Mouse (Mus musculus) urinary bladder, postnatal 4 days (tissue): ENCODE data around the gene Map1s.

Source experiments
- DNase-seq, 2 experiments: peaks; one replicate each; pipeline ENCODE4 v3.0.0; 2021 to 2022; ENCODE audit warnings: low spot score in 2 of 2

Map1s gene

DNA sequence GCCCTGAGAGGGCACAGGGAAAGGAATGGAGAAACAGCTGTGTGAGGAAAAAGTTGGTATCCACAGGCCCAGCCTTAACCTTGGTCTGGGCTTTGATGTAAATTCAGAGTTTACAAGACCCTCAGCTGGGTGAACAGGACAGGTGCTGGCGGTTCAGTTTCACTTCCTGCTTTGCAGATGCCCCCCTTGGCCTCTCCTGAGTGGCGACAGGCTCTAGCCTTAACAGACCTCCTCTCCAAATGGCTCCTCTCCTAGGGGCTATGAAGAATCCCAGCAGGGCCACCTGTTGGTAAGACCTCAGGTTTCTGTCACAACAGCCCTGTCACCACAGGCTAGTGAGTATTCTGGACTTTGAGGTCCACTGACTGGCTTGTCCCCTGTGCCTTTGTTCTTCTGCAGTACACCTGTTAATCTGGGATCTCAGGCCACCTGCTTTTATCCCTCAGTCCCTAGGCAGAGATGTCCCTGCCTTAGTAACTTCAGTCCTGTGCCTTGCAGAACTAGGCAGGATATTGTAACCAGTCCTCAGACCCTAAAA, 7.0 kb upstream of the Map1s start:
- DNase-seq: no peak

DNA sequence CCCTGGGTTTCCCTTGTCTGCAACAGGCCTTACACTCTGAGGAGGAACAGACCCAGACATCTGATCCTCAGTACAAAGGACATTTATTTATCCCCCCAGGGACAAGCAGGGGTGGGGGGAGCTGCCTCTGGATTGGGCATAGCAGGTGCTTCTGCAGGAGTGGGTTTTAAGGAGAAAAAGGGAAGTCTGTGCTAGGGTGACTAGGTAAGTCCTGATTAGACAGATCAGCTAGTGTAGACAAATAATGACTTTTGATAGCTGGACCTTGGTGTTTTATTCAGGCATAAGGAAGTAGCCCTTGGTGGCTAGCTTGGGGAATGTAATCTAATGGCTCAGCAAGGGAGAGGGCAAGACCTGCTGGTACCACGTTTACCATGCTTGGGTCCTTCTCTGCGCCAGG, 6.5 kb upstream of the Map1s start:
- no peak for DNase-seq

DNA sequence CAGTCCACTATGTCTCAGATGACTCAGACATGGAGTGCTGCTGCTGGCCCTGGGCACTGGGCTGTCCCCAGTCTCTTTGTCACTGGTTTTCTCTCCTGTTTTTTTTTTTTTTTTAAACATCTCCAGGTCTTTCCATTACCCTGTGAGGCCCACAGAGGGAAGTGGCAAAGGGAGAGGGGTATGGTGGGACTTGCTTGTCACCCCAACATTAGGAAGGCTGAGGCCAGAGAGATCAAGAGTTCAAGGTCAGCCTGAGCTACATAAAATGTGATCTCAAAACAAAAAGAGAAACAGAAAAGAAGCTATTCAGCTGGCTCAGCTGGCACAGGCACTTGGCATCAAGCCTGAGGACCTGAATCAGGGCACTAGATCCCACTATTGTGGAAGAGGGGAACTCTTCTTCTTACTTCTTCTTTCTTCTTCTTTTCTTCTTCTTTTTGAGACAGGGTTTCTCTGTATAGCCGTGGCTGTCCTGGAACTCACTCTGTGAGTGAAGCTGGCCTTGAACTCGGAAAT, 4.8 kb upstream of the Map1s start:
- DNase-seq: no peak

DNA sequence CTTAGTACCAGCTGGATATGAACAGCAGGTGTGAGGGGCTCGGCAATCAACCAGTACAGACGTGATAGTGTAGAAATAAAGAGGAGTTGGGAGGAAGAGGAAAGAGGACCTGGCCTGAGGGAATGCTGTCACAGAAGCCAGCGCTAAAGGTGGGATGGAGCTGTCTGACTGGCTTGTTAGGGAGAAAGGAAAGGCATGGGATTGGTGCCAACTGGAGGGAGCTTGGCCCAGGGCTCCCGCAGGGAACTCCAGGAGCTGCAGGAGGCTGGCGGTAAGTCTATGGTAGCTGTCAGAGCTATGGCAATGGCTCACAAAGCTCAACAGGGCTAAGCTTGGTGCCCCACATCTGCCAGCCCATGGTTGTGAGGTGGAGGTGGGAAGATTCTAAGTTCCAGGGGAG, 3.5 kb upstream of the Map1s start:
- DNase-seq: no peak

DNA sequence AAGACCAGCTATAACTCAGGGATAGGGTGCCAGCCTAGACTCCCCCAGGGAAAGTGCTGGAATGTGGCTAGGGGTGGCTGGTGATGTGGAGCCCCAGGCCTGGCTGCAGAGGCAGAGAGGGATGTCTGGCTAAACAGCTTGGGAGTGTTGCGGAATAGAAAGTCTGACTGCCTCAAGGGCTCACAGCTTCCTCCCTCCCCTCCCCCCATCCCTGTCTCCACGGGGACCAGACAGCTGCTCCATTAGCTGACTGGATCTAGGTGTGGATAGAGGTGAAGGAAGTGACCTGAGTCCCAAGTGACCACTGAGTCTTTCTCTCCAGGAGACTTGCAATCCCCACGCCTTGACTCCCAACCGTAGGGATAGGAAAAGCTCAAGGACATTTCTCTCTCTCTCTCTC, 2.6 kb upstream of the Map1s start:
- no peak for DNase-seq

DNA sequence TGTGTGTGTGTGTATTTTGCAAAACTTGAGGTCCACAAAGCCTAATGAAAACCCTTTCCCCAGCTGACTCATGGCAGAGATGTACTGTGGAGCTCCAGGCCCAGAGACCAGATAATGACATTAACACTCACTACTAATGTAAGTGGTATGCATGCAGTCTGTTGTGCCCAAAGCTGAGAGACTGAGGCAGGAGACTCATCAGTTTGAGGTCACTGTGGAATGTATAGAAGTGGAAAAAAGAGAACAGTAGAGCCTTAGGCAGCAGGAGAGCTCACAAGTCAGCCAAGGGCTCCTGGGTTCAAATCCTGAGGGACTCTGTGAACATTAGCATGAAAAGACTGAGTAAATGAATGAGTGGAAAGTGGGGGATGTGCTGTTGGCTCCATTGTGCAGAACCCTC, 2.1 kb upstream of the Map1s start:
- DNase-seq: no peak

DNA sequence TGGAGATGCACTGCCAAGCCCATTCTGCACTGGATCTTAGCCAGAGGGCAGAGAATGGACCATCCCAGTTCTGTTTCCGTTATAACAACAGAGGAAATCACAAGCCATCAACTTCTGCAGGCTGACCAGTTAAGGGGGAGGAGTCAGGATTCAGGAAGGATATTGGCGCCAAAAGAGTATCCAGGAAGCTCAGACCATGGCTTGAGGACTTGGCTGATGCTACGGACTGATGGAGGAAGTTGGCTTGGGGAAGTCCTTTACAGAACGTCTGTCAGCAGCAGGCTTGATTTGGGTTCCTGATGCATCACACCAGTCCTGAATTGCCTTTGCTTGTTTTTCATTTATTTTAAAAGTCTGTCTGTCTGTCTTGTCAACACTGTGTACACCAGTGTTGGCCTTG, 1.2 kb upstream of the Map1s start:
- no peak for DNase-seq

DNA sequence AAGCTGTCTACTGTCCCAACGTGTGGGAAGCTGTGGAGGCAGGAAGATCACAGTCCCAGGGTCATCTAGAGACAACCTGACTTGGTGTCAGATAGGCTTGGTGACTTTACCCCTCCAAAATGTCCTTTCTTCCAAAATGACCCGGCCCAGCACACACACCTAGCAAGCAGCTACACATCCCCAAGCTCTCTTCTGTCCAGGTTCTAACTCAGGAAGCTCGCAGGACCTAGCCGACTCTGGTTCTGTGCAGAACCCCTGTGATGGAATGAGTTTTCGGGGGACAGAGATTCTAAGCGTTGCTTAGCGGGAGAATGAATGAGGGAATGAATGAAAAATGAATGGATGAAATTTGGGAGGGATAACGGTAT, 285 bp upstream of the Map1s start:
- DNase-seq: no peak

DNA sequence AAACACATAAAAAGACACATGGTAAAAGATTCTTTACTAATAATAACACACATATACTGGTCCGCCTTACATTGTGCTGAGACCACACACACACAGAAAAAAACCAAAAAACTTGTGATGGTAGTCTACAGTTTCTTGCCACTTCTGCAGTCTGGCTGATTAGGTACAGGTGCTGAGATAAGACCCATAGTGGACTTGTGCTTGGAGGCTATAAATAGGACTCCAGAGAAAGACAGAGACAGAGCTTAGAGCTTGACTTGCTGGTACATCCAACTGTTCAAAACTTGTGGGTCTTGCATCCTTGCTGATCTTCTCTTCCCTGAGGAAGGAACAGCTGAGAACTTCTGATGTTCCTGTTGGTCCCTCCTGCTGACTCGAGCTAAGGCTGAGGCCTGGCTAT, 1.8 kb downstream of the Map1s start:
- DNase-seq: no peak

DNA sequence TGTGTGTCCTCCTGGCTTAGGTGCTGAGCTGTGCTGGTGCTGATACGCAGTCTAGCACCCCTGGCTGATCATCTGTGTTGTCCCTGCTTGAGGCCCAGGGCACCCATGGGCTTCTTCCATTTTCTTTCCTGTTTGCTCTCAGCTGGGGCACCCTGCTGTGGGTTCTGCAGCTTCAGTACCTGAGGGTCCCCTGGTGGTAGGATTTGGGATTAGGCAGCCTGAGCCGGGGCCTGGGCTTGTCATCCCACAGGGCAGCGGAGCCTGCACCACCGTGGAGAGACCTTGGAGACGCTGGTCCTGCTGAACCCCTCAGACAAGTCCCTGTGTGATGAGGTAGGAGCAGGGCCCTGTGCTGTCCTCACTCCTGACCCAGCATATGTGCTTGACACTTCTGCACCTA, 5.9 kb downstream of the Map1s start:
- no peak for DNase-seq

DNA sequence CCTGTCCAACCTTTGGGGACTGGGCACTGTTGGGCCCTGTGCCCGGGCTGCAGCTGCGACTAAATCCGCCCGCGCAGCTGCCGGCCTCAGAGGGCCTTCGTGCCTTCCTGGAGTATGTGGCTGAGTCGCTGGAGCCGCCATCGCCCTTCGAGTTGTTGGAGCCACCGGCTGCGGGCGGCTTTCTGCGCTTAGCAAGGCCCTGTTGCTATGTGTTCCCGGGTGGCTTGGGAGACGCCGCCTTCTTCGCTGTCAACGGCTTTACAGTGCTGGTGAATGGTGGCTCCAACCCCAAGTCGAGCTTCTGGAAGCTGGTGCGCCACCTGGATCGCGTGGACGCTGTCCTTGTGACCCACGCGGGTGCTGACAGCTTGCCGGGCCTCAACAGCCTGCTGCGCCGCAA, 7.2 kb downstream of the Map1s start:
- DNase-seq: no peak

DNA sequence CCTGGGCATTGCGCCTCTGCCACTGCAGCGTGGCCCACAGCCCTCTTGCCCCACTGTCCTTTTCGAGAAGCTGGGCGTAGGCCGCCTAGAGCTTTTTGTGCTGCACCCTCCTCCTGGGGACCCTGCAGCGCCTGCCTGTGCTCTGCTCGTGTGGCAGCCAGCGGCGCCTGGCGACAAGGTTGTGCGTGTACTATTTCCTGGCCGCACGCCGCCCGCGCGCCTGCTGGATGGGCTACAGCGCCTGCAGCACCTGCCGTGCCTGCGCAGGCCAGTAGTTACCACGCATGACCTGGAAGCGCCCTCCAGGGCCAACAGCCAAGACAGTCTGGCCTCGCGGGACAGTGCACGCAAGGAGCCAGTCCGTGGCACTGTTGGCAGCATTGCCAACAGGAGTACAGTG, 7.8 kb downstream of the Map1s start:
- DNase-seq: no peak

DNA sequence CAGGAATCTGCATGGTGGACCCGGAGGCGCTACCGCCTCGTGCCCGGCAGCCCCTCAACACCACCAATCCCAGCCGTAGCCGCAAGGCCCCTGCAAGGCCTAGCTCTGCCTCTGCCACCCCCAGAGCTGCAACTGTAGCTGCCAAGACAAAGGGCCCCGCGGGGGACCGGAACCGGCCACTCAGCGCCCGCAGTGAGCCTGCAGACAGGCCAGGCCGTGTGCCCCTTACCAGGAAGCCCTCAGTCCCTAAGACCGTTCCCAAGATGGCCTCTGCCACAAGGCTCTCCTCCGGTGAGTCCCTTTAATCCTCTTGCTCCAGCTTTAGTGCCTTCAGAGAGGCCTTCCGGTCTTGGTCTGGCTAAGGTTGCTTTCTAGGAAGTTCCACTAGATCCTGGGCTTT, 9.0 kb downstream of the Map1s start:
- DNase-seq: no peak

DNA sequence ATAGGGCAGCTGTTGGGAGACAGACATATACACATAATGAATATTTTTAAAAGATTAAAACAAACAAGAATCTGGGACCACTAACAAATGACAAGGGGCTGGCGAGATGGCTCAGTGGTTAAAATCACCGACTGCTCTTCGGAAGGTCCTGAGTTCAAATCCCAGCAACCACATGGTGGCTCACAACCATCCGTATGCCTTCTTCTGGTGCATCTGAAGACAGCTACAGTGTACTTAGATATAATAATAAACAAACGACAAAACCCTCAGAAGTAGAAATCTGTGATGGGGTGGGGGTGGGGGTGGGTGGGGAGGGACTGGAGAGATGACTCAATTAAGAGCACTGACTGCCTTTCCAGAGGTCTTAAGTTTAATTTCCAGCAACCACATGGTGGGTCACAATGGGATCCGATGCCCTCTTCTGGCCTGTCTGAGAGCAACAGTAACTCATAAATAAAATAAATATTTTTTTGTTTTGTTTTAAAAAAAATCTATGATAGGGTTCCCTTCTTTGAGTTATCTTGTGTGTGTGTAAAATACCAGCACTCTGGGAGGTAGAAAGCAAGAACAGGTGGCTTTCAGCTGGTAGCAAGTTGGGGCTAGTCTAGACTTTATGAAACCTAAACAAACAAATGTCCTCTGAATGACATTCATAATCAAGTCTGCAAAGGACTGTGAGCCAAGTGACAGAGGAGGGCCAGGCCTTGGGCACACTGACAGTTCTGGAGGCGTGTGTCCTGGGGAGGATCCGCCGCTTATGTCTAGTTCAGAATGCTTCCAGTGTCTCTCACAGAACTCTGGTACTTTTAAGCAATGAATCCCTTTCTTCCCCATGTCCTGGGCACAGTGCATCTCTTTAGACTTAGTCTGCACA, 14.6 kb downstream of the Map1s start:
- DNase-seq: no peak

DNA sequence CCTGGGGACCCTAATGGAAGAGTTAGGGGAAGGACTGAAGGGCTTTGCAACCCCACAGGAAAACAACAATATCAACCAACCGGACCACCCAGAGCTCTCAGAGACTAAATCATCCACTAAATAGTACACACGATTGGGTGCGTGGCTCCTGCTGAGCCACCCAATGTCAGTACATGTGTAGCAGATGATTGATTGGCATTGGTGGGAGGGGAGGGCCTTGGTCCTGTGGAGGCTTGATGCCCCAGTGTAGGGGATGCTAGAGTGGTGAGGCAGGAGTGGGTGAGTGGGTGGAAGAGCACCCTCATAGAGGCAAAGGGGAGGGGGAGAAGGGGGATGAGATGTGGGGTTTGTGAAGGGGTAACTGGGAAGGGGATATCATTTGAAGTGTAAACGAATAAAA, 18.4 kb downstream of the Map1s start:
- DNase-seq: no peak

DNA sequence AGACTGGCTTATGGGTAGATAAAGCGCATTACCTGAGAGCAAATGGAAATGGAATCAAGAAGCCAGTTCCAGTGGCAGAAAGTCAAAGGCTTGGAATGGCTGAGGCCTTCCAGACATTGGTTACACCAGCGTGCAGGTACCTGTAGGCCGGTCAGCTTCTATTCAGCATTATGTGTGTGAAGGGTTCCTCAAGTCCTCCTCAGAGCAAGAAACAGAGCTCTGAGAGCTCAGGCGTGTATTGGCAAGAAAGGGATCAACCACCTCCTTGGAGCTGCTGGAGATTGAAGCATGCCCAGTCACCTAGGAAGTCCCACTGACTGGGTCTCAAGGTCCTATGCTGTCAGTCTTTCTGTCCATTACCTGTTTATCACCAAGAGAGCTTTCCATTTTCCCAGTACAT, 20.0 kb downstream of the Map1s start:
- DNase-seq: no peak

DNA sequence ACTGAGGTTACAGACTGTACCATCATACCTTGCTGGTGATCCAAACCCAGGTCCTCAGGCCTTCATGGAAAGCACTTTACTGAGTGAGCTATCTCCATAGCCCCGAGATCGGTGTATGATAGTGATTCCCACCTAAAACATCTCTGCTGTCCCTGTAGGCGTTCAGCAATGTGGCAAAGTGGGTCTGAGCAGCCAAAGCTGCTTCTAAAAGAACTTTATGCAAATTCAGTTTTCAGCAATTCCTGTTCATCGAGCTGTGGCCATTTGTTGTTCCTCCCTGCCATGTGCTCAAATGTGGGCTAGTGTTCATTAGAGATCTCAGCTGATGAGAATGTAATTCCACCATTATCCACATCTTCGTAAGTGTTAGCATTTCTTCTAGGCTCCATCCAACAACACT, 20.7 kb downstream of the Map1s start:
- no peak for DNase-seq

DNA sequence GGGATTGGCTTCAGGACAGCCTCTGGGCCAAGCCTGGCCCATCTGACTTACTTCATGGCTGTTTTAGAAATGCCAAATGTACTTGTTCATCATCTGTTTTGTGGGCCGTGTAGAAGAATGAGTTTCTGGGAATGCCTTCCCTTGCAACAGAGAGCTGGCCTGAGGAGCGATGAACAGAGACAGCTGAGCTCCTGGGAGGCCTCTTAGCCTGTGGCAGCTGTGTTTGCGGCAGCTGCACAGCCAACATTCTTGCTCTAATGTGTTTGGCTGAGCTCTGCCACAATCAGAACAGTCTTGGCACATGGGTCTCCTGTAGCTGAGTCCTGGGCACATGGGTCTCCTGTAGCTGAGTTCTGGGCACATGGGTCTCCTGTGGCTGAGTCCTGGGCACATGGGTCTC, 22.4 kb downstream of the Map1s start:
- no peak for DNase-seq

DNA sequence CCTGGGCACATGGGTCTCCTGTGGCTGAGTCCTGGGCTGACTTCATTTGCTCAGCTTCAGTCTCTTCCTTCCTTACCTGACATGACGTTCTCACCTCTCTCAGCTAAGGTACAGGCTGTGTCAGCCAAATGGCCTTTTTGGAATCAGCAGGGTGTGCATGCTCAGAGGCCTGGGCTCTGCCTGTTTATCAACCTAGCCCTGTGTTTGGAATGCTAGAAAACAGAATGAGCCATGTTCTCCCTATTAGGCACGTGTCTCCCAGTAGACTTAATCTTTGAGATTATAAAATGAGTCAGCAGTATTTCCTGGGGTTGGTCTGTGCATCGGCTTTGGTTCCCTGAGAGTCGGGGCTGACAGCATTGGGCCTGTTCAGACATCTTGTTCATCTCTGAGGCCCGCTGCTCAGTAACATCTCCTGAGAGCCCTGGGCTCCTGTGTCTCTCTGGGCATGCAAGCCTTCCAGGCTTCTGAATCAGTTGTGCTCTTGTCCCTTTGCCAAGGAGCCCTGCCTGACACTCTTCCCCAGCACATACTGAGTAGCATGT, 23.1 kb downstream of the Map1s start:
- no peak for DNase-seq

DNA sequence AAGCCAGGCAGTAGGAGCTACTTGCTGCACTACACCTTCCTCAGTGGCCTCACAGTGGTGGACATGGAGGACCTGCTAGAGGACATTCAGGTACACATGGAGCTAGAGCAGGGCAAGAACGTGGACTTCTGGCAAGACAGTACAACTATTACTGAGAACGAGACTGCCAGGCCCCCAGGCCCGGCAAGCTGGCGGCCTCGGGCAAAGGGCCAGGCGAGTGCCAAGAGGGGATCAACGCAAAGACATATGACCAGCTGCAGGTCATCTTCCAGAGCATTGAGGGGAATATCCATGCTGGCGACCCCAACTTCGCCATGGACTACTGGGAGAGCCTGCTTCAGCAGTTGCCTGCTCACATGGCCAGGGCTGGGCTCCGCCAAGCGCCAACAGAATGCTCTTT, 26.0 kb downstream of the Map1s start:
- no peak for DNase-seq

DNA sequence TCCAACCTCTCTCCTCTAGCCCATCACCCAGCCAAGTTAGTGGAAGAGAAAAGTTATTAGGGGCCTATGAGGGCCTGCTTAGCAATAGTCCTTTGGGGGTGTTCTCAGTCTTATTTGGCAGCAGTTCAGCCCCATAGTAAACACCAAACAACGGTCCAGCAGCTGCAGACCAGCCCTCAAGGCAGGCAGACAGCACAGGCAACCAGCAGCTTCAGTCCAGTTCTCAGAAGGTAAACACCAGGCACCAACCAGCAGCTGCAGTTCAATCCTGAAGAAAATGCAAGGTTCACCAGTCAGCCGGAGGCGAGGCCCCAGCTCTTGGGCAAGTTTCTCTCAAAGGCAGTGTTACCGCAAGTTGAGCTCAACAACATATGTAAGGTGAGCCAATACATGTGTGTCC, 27.3 kb downstream of the Map1s start:
- no peak for DNase-seq

DNA sequence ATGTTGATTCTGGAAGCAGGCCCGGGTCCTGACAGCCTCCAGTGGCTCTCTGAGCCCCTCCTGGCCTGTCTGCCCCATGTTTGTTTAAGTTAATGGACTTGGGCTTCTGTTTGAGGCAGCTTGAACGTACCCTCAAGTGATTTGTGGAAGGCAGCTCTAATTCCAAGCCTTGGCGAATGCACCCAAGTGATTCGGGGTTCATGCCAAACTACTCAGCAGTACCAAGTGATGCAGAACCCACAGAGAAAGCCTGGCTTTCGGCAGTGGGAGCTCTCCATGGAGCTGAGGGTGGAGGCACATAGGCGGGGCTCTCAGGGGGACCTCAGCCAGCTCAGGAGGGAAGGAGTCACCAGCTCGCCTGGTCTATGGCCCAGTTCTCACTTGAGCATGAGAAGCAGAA, 29.1 kb downstream of the Map1s start:
- DNase-seq: no peak

DNA sequence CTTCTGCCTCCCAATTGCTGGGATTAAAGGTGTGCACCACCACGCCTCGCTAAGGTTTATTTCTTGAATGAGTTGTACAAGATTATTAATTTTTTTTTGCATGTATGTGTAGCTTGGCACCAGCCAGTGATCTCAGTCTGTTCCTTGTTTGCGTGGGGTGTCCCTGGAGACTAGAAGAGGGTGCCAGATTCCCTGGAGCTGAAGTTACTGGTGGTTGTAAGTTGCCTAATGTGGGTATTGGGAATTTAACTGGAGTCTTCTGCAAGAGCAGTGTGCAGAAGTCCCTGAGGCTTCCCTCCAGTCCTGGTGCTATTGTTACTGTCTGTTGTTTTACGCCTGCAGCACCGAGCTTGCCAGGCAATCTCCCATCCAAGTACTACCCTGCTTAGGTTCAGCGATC, 31.5 kb downstream of the Map1s start:
- DNase-seq: no peak
